Mouse (Mus musculus) forebrain, embryonic 11.5 days (tissue): Measurements from ENCODE around the gene Stox2. TPM values are rescaled to one million over a fixed set of nuclear protein-coding genes. Genes with fewer than 3 reads are reported as not detected.
"Not testable (repeated sequence)": the region's sequence is repeated elsewhere in the genome, so short reads cannot be mapped to it uniquely, and the experiment has no call there.

Experiments used
- ATAC-seq: fragments of 200-750 bp; cut with Nextera tagmentation; replicated peaks from 2 replicates; pipeline ENCODE4 v1.8.0; 2017; ENCODE audit warnings: moderate TSS enrichment; ENCODE audit not compliant: low FRiP score
- DNase-seq: peaks from one replicate; pipeline ENCODE4 v3.0.0-alpha.2; 2017; ENCODE audit warnings: low spot score
- H3K27ac ChIP-seq: fragments of 300-500 bp; sonication (generic); 2 replicates; pipeline ENCODE4 v1.5.1; 2014; ENCODE audit warnings: low read depth, low read length
- H3K27me3 ChIP-seq: fragments of 300-500 bp; sonication (generic); 2 replicates; pipeline ENCODE4 v1.6.1; 2014; ENCODE audit warnings: mild to moderate bottlenecking, low read length, mixed read lengths; ENCODE audit not compliant: control insufficient read depth, insufficient read depth
- H3K36me3 ChIP-seq: fragments of 300-500 bp; sonication (generic); 2 replicates; pipeline ENCODE4 v1.6.1; 2014; ENCODE audit warnings: mild to moderate bottlenecking, low read length, moderate library complexity, mixed read lengths; ENCODE audit not compliant: control insufficient read depth, insufficient read depth
- H3K4me1 ChIP-seq: fragments of 300-500 bp; sonication (generic); replicated peaks from 2 replicates; pipeline ENCODE4 v1.6.1; 2014; ENCODE audit warnings: low read length, mixed read lengths; ENCODE audit not compliant: control insufficient read depth, insufficient read depth
- H3K4me2 ChIP-seq: fragments of 300-500 bp; sonication (generic); 2 replicates; pipeline ENCODE4 v1.6.1; 2014; ENCODE audit warnings: low read depth, mild to moderate bottlenecking, low read length, moderate library complexity, mixed read lengths; ENCODE audit not compliant: severe bottlenecking
- H3K4me3 ChIP-seq: fragments of 300-500 bp; sonication (generic); 2 replicates; pipeline ENCODE4 v1.5.1; 2014; ENCODE audit warnings: low read depth, low read length
- H3K9ac ChIP-seq: fragments of 300-500 bp; sonication (generic); 2 replicates; pipeline ENCODE4 v1.6.1; 2014; ENCODE audit warnings: low read length
- H3K9me3 ChIP-seq: fragments of 300-500 bp; sonication (generic); 2 replicates; pipeline ENCODE4 v1.6.1; 2016; ENCODE audit warnings: low read length, mixed read lengths; ENCODE audit not compliant: control insufficient read depth
- WGBS: fragments of 180-500 bp; shearing (Covaris S2); extraction: QIAGEN DNeasy Blood & Tissue Kit; methylation state at CpG from one replicate; pipeline ENCODE4 v1.1.7; 2014; 5-methylcytosine and 5-hydroxymethylcytosine counted together
- polyA plus RNA-seq: library from polyadenylated mRNA; unstranded; fragments of >200 nt; fragmentation: Nextera tagmentation; extraction: Ambion mirVana; gene quantifications from 2 replicates; pipeline ENCODE4 v1.2.1, GENCODE M21; 2014

Stox2 gene
- polyA plus RNA-seq, 1 experiment from 2014 or later, result 34.6 TPM

GRCm38 (mm10) chr8:47459216-47459749 lies 13.1 kb upstream of the Stox2 start:
- Histone ChIP-seq H3K4me2 (no peak overlapping the region), H3K9ac (no peak overlapping the region), H3K9me3 (0 out of 2 replicates have a peak, but pooled peaks cover 2% of the 10 kb centered on the region), H3K36me3 (no peaks in the 10 kb centered on the region), H3K27me3 (no peaks in the 10 kb centered on the region), H3K4me3 (no peak overlapping the region), H3K27ac (no peak overlapping the region), H3K4me1 (no peaks in the 10 kb centered on the region)
- WGBS, result 92% methylated on average over 6 of the region's 6 CpGs
- DNase-seq (no peak), ATAC-seq (no peak)

- Histone ChIP-seq H3K27me3 (no peaks in the 10 kb centered on the region), H3K27ac (no peak overlapping the region), H3K4me2 (no peak overlapping the region), H3K4me3 (no peak overlapping the region), H3K9me3 (0 out of 2 replicates have a peak, but pooled peaks cover 2% of the 10 kb centered on the region), H3K4me1 (no peaks in the 10 kb centered on the region), H3K9ac (no peak overlapping the region), H3K36me3 (no peaks in the 10 kb centered on the region)
- ATAC-seq (no peak), DNase-seq (no peak)
- WGBS, result 96% methylated on average over 10 of the region's 10 CpGs
Measured at GRCm38 (mm10) chr8:47458591-47458990, 12.4 kb upstream of the Stox2 start.

GRCm38 (mm10) chr8:47449211-47449610 lies 3.0 kb upstream of the Stox2 start:
- H3K4me1 ChIP-seq, H3K27ac ChIP-seq, DNase-seq, H3K9ac ChIP-seq, H3K27me3 ChIP-seq, H3K36me3 ChIP-seq, H3K9me3 ChIP-seq, ATAC-seq, H3K4me3 ChIP-seq, H3K4me2 ChIP-seq: not testable (repeated sequence)
- 95% methylated on average over 2 of the region's 2 CpGs for WGBS

- Histone ChIP-seq H3K36me3 (no peaks in the 10 kb centered on the region), H3K4me3 (no peak overlapping the region), H3K9me3 (no peaks in the 10 kb centered on the region), H3K27me3 (no peaks in the 10 kb centered on the region), H3K4me1 (no peaks in the 10 kb centered on the region), H3K27ac (no peak overlapping the region), H3K9ac (no peak overlapping the region), H3K4me2 (no peak overlapping the region)
- 65% methylated on average over 12 of the region's 12 CpGs for WGBS
- DNase-seq (no peak), ATAC-seq (no peak)
Measured at GRCm38 (mm10) chr8:47439271-47439670, 6.9 kb downstream of the Stox2 start.

DNA sequence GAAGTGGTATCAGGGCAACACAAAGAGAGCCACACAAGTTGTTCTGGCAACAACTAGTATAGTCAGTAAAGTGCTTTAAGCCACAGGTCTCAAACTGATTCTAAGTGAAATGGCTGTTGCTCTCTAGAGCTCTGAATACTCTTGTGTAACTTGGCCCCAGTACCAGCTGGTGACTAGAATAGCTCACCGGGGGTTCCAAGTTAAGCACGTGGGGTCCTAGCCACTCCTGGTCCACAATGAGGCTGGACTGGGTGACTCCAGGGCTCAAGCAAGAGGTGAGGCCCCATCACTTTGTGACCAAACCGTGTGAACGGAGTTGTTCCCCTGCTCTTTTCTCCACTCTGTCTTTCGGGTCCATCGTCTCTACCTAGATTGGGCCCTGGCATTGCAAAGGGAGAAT lies 8.2 kb downstream of the Stox2 start:
- H3K9me3 ChIP-seq, result no peaks in the 10 kb centered on the region

GRCm38 (mm10) chr8:47435861-47436260 lies 10.3 kb downstream of the Stox2 start:
- ATAC-seq, result no peak
- Histone ChIP-seq H3K9ac (no peak overlapping the region), H3K36me3 (no peaks in the 10 kb centered on the region), H3K4me2 (no peak overlapping the region), H3K4me3 (no peak overlapping the region), H3K9me3 (no peaks in the 10 kb centered on the region), H3K4me1 (no peaks in the 10 kb centered on the region), H3K27me3 (no peaks in the 10 kb centered on the region), H3K27ac (no peak overlapping the region)
- DNase-seq, result no peak
- WGBS, result 88% methylated on average over 2 of the region's 2 CpGs

More for the DNA sequence above, 8.2 kb downstream of the Stox2 start:
- ATAC-seq, result no peak
- DNase-seq, result no peak
- H3K4me3 ChIP-seq, result no peak overlapping the region
- H3K4me1 ChIP-seq, result no peaks in the 10 kb centered on the region
- WGBS, result 80% methylated on average over 6 of the region's 6 CpGs
- no peak overlapping the region for H3K4me2 ChIP-seq
- no peaks in the 10 kb centered on the region for H3K27me3 ChIP-seq
- no peak overlapping the region for H3K9ac ChIP-seq
- H3K27ac ChIP-seq, result no peak overlapping the region
- no peaks in the 10 kb centered on the region for H3K36me3 ChIP-seq

- WGBS, result 78% methylated on average over 4 of the region's 4 CpGs
- ATAC-seq, result no peak
Measured at GRCm38 (mm10) chr8:47435412-47435811, 10.8 kb downstream of the Stox2 start.

DNA sequence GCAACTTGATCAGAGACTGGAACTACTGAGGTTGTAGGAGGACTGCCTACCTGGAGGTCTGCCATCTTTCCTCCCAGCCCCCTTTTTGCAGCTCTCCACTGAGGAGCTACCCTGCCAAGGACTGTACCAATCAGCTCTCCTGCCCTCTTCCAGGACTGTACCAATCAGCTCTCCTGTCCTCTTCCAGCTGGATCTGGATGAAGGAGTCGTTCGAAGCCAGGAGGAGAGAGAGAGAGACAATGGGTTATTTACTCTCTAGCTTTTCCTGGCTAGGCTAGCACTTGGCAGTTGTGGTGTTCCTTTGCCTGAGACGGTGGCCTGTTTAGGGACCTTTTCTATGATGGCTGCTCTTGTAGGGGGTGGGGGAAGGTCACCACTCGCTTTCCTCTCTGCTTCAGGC lies 14.9 kb downstream of the Stox2 start:
- H3K4me3 ChIP-seq, result no peak overlapping the region
- no peaks in the 10 kb centered on the region for H3K36me3 ChIP-seq
- WGBS, result 69% methylated on average over 4 of the region's 4 CpGs
- H3K27ac ChIP-seq, result no peak overlapping the region
- no peak overlapping the region for H3K4me2 ChIP-seq
- no peak overlapping the region for H3K9ac ChIP-seq
- no peak for DNase-seq
- H3K9me3 ChIP-seq, result no peaks in the 10 kb centered on the region
- no peak for ATAC-seq
- no peaks in the 10 kb centered on the region for H3K4me1 ChIP-seq
- no peaks in the 10 kb centered on the region for H3K27me3 ChIP-seq

More at GRCm38 (mm10) chr8:47435412-47435811, 10.8 kb downstream of the Stox2 start:
- Histone ChIP-seq H3K27me3 (no peaks in the 10 kb centered on the region), H3K9me3 (no peaks in the 10 kb centered on the region), H3K4me1 (no peaks in the 10 kb centered on the region), H3K9ac (no peak overlapping the region), H3K27ac (no peak overlapping the region), H3K4me3 (no peak overlapping the region), H3K4me2 (no peak overlapping the region), H3K36me3 (no peaks in the 10 kb centered on the region)
- DNase-seq, result no peak

- Histone ChIP-seq H3K4me3 (peak overlapping the region; percentile 64; the same call in 1 of the 2 replicates), H3K27me3 (peaks cover 36% of the 10 kb centered on the region), H3K4me1 (peaks cover 14% of the 10 kb centered on the region; the same call in 1 of the 2 replicates), H3K4me2 (peak overlapping the region; percentile 98; the same call in 1 of the 2 replicates)
- not testable (repeated sequence) for DNase-seq, H3K9me3 ChIP-seq, H3K36me3 ChIP-seq, H3K27ac ChIP-seq, ATAC-seq, H3K9ac ChIP-seq
- under 1% methylated on average over 8 of the region's 8 CpGs for WGBS
Measured at GRCm38 (mm10) chr8:47414258-47414525, 32.0 kb downstream of the Stox2 start.
